Mouse (Mus musculus): ENCODE results near the gene B630019K06Rik. TPM values are rescaled to one million over a fixed set of nuclear protein-coding genes. Genes with fewer than 3 reads are reported as not detected.
"Not testable (repeated sequence)": the region's sequence is repeated elsewhere in the genome, so short reads cannot be mapped to it uniquely, and the experiment has no call there.

Gene B630019K06Rik
- total RNA-seq (2022), result under 1 TPM in 3 of 4 experiments, not detected in 1; 0.21 to 0.45 (median 0.34) TPM

DNA sequence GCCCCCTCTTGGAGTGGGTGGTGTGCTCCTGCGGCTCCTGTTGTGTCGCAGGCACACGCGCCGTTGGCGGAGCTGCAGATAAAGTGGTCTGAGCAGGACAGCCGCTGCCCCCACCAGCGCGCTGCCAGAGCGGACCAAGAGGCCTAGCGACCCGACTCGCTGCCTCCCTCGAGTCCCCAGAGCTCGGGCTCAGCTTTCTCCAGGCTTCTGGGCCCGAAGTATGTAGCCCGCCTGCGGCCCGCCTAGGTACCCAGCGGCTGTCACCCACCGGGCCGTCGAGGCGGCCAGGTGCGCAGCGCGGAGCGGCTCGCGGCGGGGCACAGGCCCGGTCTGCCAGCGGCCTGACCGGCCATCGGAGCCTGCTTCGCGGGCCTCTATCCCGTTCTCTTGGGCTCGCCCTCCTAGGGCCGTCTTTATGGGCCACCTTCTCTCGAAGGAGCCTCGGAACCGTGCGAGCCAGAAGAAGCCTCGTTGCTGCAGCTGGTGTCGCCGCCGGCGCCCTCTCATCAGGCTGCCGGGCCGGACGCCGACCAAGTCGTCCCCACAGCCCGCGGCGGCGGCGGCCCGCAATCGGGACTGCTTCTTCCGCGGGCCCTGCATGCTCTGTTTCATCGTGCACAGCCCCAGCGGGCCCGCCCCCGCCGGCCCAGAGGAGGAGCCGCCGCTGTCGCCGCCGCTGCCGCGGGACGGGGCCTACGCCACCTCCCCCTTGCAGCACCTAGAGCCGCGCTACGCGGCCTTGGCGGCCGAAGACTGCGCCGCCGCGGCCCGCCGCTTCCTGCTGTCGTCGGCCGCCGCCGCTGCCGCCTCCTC lies at the start of gene B630019K06Rik:
Gene B630019K06Rik, plus strand, starts transcription at position 40 of the 813 bp plus-strand sequence.
- peak; percentile 29 to 43 for DNase-seq (ENCODE audit: low spot score in 2 of 2)

GRCm38 (mm10) chrX:8843694-8844093 lies 48.5 kb upstream of the B630019K06Rik start, which contains the start of gene Gm6592:
TSS of gene Gm6592 (plus strand) at chrX:8843994.
- no peak for DNase-seq (ENCODE audit: low spot score in 2 of 2)

GRCm38 (mm10) chrX:8852486-8852885 lies 39.7 kb upstream of the B630019K06Rik start:
- DNase-seq (ENCODE audit: low spot score in 2 of 2), result no peak

- peak; percentile 11 to 13 for DNase-seq (ENCODE audit: low spot score in 2 of 2)
Measured at GRCm38 (mm10) chrX:8864331-8864730, 27.9 kb upstream of the B630019K06Rik start.

DNA sequence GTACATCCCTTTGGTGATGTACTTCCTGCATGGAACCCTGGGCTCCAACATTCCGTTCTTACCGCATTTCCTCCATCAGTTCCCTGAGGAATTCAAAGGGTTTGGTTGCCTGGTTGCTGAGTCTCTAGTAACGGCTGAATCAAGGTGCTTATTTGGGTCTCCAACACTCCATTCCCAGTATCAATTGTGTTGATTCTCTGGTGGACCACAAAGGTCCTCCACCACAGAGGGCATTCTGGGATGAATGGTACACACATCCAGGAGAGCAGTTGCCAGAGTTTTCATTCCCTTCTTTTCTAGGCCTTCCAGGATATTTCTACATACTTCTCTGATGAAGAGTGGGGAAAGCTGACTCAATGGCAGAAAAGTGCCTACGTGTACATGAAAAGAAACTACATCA lies 18.2 kb upstream of the B630019K06Rik start, which contains the start of gene Gm5751:
Gene Gm5751, plus strand, starts transcription at position 301 of the 400 bp plus-strand sequence.
- DNase-seq (ENCODE audit: low spot score in 2 of 2), result not testable (repeated sequence)

DNA sequence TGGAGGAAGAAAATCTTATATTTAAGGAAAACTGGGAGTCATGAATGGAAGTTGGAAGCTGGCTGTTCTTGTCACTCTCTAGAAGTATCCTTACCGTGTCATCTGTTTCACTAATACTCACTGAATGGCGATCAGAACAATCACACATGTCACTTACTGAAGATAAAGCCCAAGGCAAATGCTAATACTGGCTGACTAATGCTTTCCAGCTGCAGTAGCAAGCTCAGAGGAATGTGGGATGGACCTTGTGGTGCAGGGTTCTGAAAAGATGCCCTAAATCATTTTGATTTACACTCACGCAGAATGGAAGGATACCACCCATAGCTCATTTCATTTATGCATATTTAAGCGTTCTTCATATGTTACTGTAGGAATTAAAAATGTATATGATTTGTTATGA lies 7.8 kb upstream of the B630019K06Rik start:
- no peak for DNase-seq (ENCODE audit: low spot score in 2 of 2)

DNA sequence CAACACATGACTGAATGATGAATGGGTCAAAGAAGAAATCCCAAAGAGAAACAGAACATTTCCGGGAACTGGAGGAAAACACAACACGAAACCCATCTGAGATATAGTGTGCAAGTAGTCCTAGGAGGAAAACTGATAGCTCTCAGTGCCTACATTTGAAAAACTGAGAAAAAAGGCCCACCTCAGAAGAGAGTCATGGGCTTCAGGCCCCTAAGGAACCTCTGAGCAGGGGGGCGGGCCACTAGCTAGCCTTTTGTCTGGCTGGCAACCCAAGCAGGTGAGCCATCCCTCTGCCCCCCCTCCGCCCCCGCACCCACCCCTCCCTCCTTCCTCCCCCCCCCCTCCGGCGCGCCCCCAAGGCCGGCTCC lies 223 bp upstream of the B630019K06Rik start:
- no peak for DNase-seq (ENCODE audit: low spot score in 2 of 2)

GRCm38 (mm10) chrX:8893182-8893651 lies 1.0 kb downstream of the B630019K06Rik start:
- DNase-seq (ENCODE audit: low spot score in 2 of 2), result no peak

- no peak for DNase-seq (ENCODE audit: low spot score in 2 of 2)
Measured at GRCm38 (mm10) chrX:8900823-8901222, 8.6 kb downstream of the B630019K06Rik start.

GRCm38 (mm10) chrX:8901906-8902472 lies 9.8 kb downstream of the B630019K06Rik start:
- no peak for DNase-seq (ENCODE audit: low spot score in 2 of 2)

GRCm38 (mm10) chrX:8921080-8921479 lies 28.9 kb downstream of the B630019K06Rik start:
- no peak for DNase-seq (ENCODE audit: low spot score in 2 of 2)

DNA sequence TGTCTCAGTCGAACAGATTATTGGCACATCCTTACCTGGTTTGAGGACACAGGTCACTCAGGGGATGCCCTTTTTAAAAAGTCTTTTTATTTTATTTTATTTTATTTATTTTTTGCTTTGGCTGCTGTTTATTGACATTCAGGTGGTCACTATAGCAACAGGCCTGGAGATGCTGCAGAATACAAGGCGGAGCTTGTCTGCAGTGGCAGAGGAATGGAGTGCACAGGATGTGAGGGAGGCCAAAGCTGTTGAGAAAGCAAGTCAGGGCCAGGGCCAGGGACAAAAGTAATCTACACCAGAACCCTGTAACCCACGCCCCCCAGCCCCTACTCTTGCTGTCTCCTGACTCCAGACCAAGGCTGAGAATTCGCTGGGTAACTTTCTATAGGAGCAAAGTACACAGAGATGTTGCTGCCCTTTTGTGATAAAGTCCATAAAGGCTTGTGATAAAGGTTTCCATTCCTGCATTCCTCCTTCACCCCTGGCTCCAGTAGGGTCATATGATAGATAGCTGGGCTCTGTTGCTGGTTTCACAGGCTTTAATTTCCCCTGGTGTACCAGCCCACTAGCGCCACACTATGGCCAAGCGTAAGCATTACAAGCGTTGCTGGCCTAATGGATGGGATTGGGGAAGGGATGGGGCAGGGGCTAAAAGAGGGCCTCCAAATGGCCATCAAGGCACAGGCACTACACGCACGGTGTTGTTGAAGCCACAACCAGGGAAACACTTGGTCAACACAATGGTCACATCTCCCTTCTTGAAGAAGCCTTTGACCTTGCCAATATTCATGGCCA lies 29.8 kb downstream of the B630019K06Rik start:
- no peak for DNase-seq (ENCODE audit: low spot score in 2 of 2)

DNA sequence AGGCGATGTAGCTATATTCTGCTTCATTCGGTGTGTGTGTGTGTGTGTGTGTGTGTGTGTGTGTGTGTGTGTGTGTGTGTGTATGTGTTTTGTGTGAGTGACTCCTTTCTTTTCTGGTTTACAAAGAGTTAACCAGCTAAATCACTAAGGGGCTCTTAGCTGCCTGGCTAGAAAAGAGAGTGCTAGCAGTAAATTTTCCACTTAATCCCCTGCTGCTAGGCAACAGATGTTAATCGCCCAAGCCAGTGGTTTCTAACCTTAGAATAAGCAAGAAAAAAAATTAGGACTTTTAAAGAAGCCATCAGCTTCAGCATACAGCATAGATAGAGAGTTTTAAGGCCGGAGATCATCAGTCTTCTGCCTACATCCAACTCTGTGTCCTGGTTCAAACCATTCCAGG lies 35.1 kb downstream of the B630019K06Rik start:
- no peak for DNase-seq (ENCODE audit: low spot score in 2 of 2)

GRCm38 (mm10) chrX:8944041-8944440 lies 51.9 kb downstream of the B630019K06Rik start:
- no peak for DNase-seq (ENCODE audit: low spot score in 2 of 2)

Other genes starting within 250 kb of the B630019K06Rik start
- not detected for gene Ssxb8, start 201.5 kb upstream of the B630019K06Rik start, total RNA-seq (2022)
- not detected for gene Ssx9, start 143.9 kb upstream of the B630019K06Rik start, total RNA-seq (2022)
- not detected for gene Ssxb5, start 88.7 kb upstream of the B630019K06Rik start, total RNA-seq (2022)
- not detected for gene Gm6592, start 48.4 kb upstream of the B630019K06Rik start, total RNA-seq (2022)
- not detected for gene Gm5751, start 18.1 kb upstream of the B630019K06Rik start, total RNA-seq (2022)
- not detected for gene Fthl17b, start 70.6 kb downstream of the B630019K06Rik start, total RNA-seq (2022)
- not detected for gene Fthl17c, start 84.2 kb downstream of the B630019K06Rik start, total RNA-seq (2022)
- not detected for gene Fthl17d, start 94.4 kb downstream of the B630019K06Rik start, total RNA-seq (2022)
- gene Fthl17e, start 141.1 kb downstream of the B630019K06Rik start, total RNA-seq (2022), result not detected
- gene Fthl17f, start 170.6 kb downstream of the B630019K06Rik start, total RNA-seq (2022), result not detected
- gene 4930402K13Rik, start 212.2 kb downstream of the B630019K06Rik start, total RNA-seq (2022), result not detected